ENCODE assay signal across 8 mouse cellular contexts in genomic region chr7:81214153-81214907, GRCm38 (mm10). TPM values are rescaled to one million over a fixed set of nuclear protein-coding genes. Genes with fewer than 3 reads are reported as not detected.
A peak's percentile ranks its signal among the peaks of the same experiment; 100 is the strongest.
DNase-seq lines count a peak whose midpoint lies in the region; ATAC-seq and TF ChIP-seq lines count a peak whose summit lies in the region.

No protein-coding gene starts in this region.

- no peak for ATAC-seq in hindbrain, embryonic 13.5 days (ENCODE audit: low FRiP score)
- no peak for ATAC-seq in granulocyte monocyte progenitor cell, adult 5-6 weeks (replicated peaks; ENCODE audit: poor library complexity, severe bottlenecking)

- no peaks in the 10 kb centered on the region for H3K9me3 ChIP-seq in hindbrain, embryonic 13.5 days
- H3K9me3 ChIP-seq in midbrain, embryonic 10.5 days (replicated peaks) = no peaks in the 10 kb centered on the region

- peak overlapping the region; percentile 74 for H3K4me3 ChIP-seq in heart, adult 2 months
- H3K4me3 ChIP-seq in bone marrow, adult 2 months (replicated peaks; ENCODE audit: control insufficient read depth, low read depth, low read length) = peak overlapping the region; percentile 69
- H3K4me3 ChIP-seq in hindbrain, embryonic 13.5 days = peak overlapping the region; percentile 49
- H3K4me3 ChIP-seq in midbrain, embryonic 10.5 days = peak overlapping the region; percentile 54

- no peak for TF ChIP-seq POLR2A in heart, adult 2 months (IDR thresholded peaks at IDR 0.05; ENCODE audit: insufficient read depth, low read depth, low read length)
- no peak for TF ChIP-seq POLR2A in bone marrow, adult 2 months (IDR thresholded peaks at IDR 0.05; ENCODE audit: borderline replicate concordance, control insufficient read depth, low read depth, low read length)

- H3K27me3 ChIP-seq in heart, adult 2 months (ENCODE audit: control insufficient read depth, insufficient read depth, low read length) = no peaks in the 10 kb centered on the region
- H3K27me3 ChIP-seq in hindbrain, embryonic 13.5 days = peaks cover 87% of the 10 kb centered on the region
- H3K27me3 ChIP-seq in midbrain, embryonic 10.5 days (ENCODE audit: low read depth, poor library complexity, severe bottlenecking) = peaks cover 88% of the 10 kb centered on the region

- peak overlapping the region; percentile 63 for H3K4me2 ChIP-seq in hindbrain, embryonic 13.5 days

- no peak for TF ChIP-seq CTCF in heart, adult 2 months (IDR thresholded peaks at IDR 0.05)
- TF ChIP-seq CTCF in bone marrow, adult 2 months (IDR thresholded peaks at IDR 0.05; ENCODE audit: control insufficient read depth, insufficient read depth, low read length) = no peak

- no peaks in the 10 kb centered on the region for H3K79me2 ChIP-seq in heart, adult 2 months (replicated peaks; ENCODE audit: control insufficient read depth, insufficient read depth, low read length)

- H3K27ac ChIP-seq in heart, adult 2 months = peak overlapping the region; percentile 98
- peak overlapping the region; percentile 97 for H3K27ac ChIP-seq in bone marrow, adult 2 months (ENCODE audit: control insufficient read depth, insufficient read depth, low read depth, low read length, poor library complexity)
- 0 out of 2 replicates have a peak overlapping the region, but pooled peaks have one; percentile 12 for H3K27ac ChIP-seq in hindbrain, embryonic 13.5 days
- peak overlapping the region; percentile 79; the same call in 1 of the 2 replicates for H3K27ac ChIP-seq in midbrain, embryonic 10.5 days (replicated peaks)

- H3K4me1 ChIP-seq in heart, adult 2 months (ENCODE audit: control insufficient read depth, insufficient read depth, low read length) = peaks cover 9% of the 10 kb centered on the region
- H3K4me1 ChIP-seq in bone marrow, adult 2 months (ENCODE audit: control insufficient read depth, insufficient read depth, low read length) = no peaks in the 10 kb centered on the region; the same call in 1 of the 2 replicates
- peaks cover 22% of the 10 kb centered on the region for H3K4me1 ChIP-seq in hindbrain, embryonic 13.5 days (replicated peaks)
- H3K4me1 ChIP-seq in midbrain, embryonic 10.5 days = peaks cover 44% of the 10 kb centered on the region

- TF ChIP-seq EP300 in heart, adult 2 months (IDR thresholded peaks at IDR 0.05; ENCODE audit: insufficient read depth, low read depth, low read length) = no peak

- DNase-seq in heart, adult 2 months = peak in 1 of 2 experiments; percentile 8
- no peak for DNase-seq in heart, postnatal 36 days
- peak; percentile 41 for DNase-seq in midbrain, embryonic 10.5 days (ENCODE audit: low spot score)
- DNase-seq in cerebellum, adult 9-11 months = no peak
- no peak for DNase-seq in urinary bladder, postnatal 25 days (ENCODE audit: low spot score)

- 10% methylated on average over 39 of the region's 40 CpGs for WGBS in heart, adult 2 months
- 23% methylated on average over 40 of the region's 40 CpGs for WGBS in bone marrow, adult 2 months
- WGBS in hindbrain, embryonic 13.5 days = 5% methylated on average over 30 of the region's 40 CpGs
- 4% methylated on average over 40 of the region's 40 CpGs for WGBS in midbrain, embryonic 10.5 days

- peak overlapping the region; percentile 96 for H3K9ac ChIP-seq in heart, adult 2 months (ENCODE audit: low read depth, low read length)
- peak overlapping the region; percentile 55 for H3K9ac ChIP-seq in hindbrain, embryonic 13.5 days

- peaks cover 3% of the 10 kb centered on the region; the same call in 1 of the 2 replicates for H3K36me3 ChIP-seq in heart, adult 2 months (ENCODE audit: control insufficient read depth, insufficient read depth, low read length)
- H3K36me3 ChIP-seq in hindbrain, embryonic 13.5 days = no peaks in the 10 kb centered on the region
- no peaks in the 10 kb centered on the region for H3K36me3 ChIP-seq in midbrain, embryonic 10.5 days

- intact Hi-C loops in heart, adult 2 months (cut with DNase I) = loop anchor here (5.0 kb wide), 2 partner anchors 78 to 222 kb away; partner anchors contain the start of gene Zfp592
- intact Hi-C loops in heart, postnatal 36 days (cut with DNase I) = loop anchor here (10.0 kb wide), 1 partner anchor 360 kb away; the partner anchor contains the start of gene Whamm

RNA-seq across cellular contexts. Expression of gene Pde8a, which starts 0.9 kb away (rescaled TPM):
- total RNA-seq in heart, adult 2 months (2021) = 10 to 100 TPM; 12.2 to 13.0 TPM
- 7.8 and 13.6 TPM in 2 replicates for polyA plus RNA-seq in heart, adult 2 months (2012; rRNA removed)
- 10 to 100 TPM; 11.5 to 11.9 TPM for total RNA-seq in heart, postnatal 36 days (2021)
- polyA plus RNA-seq in bone marrow, adult 2 months (2011; ENCODE audit: insufficient read depth, insufficient read length, low replicate concordance, missing spikeins) = 3.0 and 6.7 TPM in 2 replicates
- polyA plus RNA-seq in hindbrain, embryonic 13.5 days (2015; fragmentation: Nextera tagmentation; extraction: Ambion mirVana) = 2.1 and 2.5 TPM in 2 replicates
- 1.8 and 2.2 TPM in 2 replicates for polyA plus RNA-seq in midbrain, embryonic 10.5 days (2016; fragmentation: Nextera tagmentation; extraction: Ambion mirVana)
- 3.4 and 9.3 TPM in 2 replicates for total RNA-seq in granulocyte monocyte progenitor cell, adult 5-6 weeks (2014; fragmentation: Nextera tagmentation)
- 1.8 and 6.2 TPM in 2 replicates for total RNA-seq in granulocyte monocyte progenitor cell, adult 5-6 weeks (2017)

Comparison
In these comparisons a context has a peak if more than half of its experiments do, and no peak if none do; other contexts are left out.
1. H3K27ac ChIP-seq: peak in every context shown above with its lines; median percentile 98 in heart, adult 2 months; 97 in bone marrow, adult 2 months; 79 in midbrain, embryonic 10.5 days; 12 in hindbrain, embryonic 13.5 days.